Mouse (Mus musculus): ENCODE measurements around the gene Acbd4. TPM values are rescaled to one million over a fixed set of nuclear protein-coding genes. Genes with fewer than 3 reads are reported as not detected.

Gene Acbd4
- polyA plus RNA-seq, 1 experiment from 2014 or later = 25.3 TPM

DNA sequence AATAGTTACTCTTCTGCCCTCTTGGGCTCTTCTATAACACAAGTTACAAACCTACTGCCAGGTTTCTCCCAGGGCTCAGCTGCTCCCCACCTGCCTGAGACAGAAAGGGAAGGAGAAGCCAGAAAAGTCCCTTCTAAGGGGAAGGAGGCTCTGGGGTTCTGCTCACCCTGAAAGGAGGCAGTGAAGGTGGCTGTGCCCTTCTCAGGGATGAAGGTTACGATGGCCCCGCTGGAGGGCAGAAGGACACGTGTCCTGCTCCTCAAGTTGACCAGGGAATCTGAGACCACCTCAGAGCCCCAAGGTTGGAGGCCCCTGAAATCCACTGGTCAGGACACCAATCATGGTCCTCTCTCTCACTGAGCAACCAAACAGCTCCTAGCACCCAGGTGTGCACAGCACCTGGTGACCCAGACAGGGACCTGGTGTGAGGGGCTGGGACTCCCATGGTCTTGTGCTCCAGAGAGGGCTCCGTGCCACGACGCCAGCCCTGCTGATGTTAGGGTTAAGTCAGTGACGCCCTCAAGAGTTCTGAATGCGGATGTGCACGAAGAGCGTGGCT, 31.1 kb upstream of the Acbd4 start:
- ATAC-seq (replicated peaks; ENCODE audit: low FRiP score) = no peak
- 90% methylated on average over 10 of the region's 10 CpGs for WGBS
- Histone ChIP-seq H3K27me3 (no peaks in the 10 kb centered on the region), H3K4me2 (no peak overlapping the region), H3K9ac (no peak overlapping the region), H3K36me3 (peaks cover 63% of the 10 kb centered on the region), H3K4me1 (peaks cover 11% of the 10 kb centered on the region; the same call in 1 of the 2 replicates), H3K4me3 (replicated peaks) (no peak overlapping the region), H3K9me3 (replicated peaks) (no peaks in the 10 kb centered on the region), H3K27ac (no peak overlapping the region)

DNA sequence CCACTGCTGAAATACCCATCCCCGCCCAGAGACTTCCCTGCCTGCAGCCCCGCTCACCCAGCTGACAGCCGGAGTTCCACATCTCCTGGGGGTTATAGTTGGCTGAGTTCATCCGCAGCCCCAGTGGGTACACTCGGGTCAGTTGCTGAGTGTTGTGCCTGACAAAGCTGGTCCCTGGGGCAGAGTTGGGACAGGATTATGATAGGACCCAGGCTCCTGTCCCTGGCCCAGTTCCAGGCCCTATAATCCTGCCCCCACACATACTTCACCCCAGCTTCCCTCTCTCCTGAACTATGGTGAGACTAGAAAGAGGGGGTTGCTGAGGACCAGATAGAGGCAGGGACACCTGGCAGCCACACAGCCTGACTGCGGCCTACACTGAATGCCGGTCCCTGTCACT, 27.8 kb upstream of the Acbd4 start:
- Histone ChIP-seq H3K4me2 (no peak overlapping the region), H3K4me3 (replicated peaks) (no peak overlapping the region), H3K9ac (no peak overlapping the region), H3K36me3 (peaks cover 30% of the 10 kb centered on the region), H3K9me3 (replicated peaks) (no peaks in the 10 kb centered on the region), H3K27me3 (peaks cover 6% of the 10 kb centered on the region), H3K4me1 (peaks cover 11% of the 10 kb centered on the region; the same call in 1 of the 2 replicates), H3K27ac (no peak overlapping the region)
- WGBS = 85% methylated on average over 7 of the region's 7 CpGs
- no peak for ATAC-seq (replicated peaks; ENCODE audit: low FRiP score)

DNA sequence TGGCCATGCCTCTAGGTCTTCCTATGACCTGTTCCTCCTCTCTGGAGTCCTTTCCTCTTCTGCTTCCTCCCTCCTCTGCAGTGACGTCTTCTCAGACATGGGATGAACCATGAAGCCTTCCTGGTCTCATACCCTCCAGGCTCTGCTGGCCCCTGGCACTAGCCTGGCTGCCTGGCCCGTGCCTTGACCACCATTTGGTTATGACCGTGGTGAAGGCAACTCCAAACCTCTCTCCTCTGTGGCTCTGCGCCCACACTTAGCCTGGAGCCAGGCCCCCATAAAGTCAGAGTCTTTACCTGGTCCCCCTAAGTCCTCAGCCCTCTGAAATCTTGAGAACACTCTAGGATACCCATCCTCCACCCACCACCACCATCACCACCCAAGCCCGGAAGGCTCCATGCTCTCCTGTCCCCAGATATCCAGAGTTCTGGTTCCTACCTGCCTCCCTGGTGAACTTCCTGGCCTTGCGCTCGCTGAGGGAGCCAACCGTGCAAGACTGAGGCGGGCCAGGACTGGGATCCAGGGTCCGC, 27.3 kb upstream of the Acbd4 start:
- Histone ChIP-seq H3K36me3 (peaks cover 25% of the 10 kb centered on the region), H3K4me1 (peaks cover 11% of the 10 kb centered on the region; the same call in 1 of the 2 replicates), H3K9ac (0 out of 2 replicates have a peak overlapping the region, but pooled peaks have one; percentile 3), H3K9me3 (replicated peaks) (no peaks in the 10 kb centered on the region), H3K27me3 (peaks cover 8% of the 10 kb centered on the region), H3K4me2 (no peak overlapping the region), H3K27ac (no peak overlapping the region), H3K4me3 (replicated peaks) (no peak overlapping the region)
- no peak for ATAC-seq (replicated peaks; ENCODE audit: low FRiP score)
- WGBS = 61% methylated on average over 10 of the region's 10 CpGs

DNA sequence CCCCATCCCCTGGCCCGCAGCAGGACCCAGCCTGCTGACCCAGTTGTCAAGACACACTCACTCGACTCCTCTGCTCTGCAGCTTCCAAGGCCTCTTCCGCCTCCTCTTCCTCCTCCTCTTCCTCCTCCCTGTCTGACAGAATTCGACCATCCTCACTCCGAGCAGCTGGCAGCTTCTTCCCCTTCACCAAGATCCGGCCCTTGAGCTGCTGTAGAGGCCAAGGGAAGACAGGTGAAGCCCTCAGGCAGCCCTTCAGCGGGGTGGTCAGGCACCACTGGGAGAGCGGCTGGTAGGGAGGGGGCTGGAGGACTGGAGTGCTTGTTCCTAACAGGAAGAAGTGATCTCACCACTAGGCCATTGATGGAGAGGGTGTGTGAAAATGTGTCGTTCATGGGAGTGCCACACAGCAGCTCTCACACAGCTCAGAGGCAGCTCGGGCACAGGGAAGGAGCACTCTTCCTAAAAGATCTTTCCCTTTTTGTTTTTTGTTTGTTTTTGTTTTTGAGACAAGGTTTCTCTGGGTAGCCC, 26.6 kb upstream of the Acbd4 start:
- no peaks in the 10 kb centered on the region for H3K9me3 ChIP-seq (replicated peaks)
- peaks cover 11% of the 10 kb centered on the region; the same call in 1 of the 2 replicates for H3K4me1 ChIP-seq
- peaks cover 13% of the 10 kb centered on the region for H3K27me3 ChIP-seq
- no peak overlapping the region for H3K4me2 ChIP-seq
- no peak overlapping the region for H3K9ac ChIP-seq
- H3K27ac ChIP-seq = no peak overlapping the region
- H3K4me3 ChIP-seq (replicated peaks) = no peak overlapping the region
- no peak for ATAC-seq (replicated peaks; ENCODE audit: low FRiP score)
- peaks cover 18% of the 10 kb centered on the region for H3K36me3 ChIP-seq
- WGBS = 30% methylated on average over 10 of the region's 10 CpGs

DNA sequence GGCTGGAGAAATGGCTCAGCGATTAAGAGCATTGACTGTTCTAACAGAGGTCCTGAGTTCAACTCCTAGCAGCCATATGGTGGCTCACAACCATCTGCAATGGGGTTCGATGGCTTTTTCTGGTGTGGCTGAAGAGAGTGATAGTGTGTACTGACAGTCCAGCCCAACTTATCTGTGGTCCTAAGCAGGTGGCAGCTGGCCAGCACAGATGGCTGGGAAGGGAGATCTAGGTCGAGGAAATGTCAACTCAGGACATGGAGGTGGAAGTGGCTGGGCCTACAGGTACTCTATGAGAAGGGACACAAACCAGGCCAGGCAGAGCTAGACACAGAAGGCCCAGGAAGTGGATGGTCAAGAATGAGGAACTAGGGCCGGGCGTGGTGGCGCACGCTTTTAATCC, 25.5 kb upstream of the Acbd4 start:
- Histone ChIP-seq H3K9ac (no peak overlapping the region), H3K4me3 (replicated peaks) (no peak overlapping the region), H3K27ac (no peak overlapping the region), H3K9me3 (replicated peaks) (no peaks in the 10 kb centered on the region), H3K27me3 (peaks cover 24% of the 10 kb centered on the region), H3K4me1 (peaks cover 22% of the 10 kb centered on the region), H3K36me3 (peaks cover 7% of the 10 kb centered on the region; the same call in 1 of the 2 replicates), H3K4me2 (no peak overlapping the region)
- ATAC-seq (replicated peaks; ENCODE audit: low FRiP score) = no peak
- 93% methylated on average over 7 of the region's 7 CpGs for WGBS

DNA sequence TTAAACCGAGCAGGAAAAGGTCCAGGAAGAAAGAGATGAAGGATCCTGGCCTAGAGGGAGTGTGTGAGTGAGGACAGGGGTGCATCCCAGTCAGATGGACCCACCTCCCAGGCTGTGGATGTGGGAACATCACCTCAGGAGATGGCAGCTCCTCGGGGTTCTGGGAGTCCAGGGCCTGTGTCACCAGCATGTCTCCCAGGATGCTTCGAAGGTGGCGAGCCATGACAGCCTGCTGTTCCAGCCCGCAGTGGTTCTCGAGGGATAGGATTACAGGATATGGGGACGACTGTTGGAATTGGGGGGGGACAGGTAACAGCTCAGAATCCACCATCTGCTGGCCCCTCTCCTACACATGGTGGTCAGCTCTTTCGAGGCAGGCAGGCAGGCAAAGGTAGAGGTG, 24.9 kb upstream of the Acbd4 start:
- Histone ChIP-seq H3K9me3 (replicated peaks) (no peaks in the 10 kb centered on the region), H3K9ac (no peak overlapping the region), H3K4me2 (no peak overlapping the region), H3K36me3 (peaks cover 3% of the 10 kb centered on the region; the same call in 1 of the 2 replicates), H3K4me1 (peaks cover 25% of the 10 kb centered on the region), H3K4me3 (replicated peaks) (no peak overlapping the region), H3K27me3 (peaks cover 30% of the 10 kb centered on the region), H3K27ac (no peak overlapping the region)
- no peak for ATAC-seq (replicated peaks; ENCODE audit: low FRiP score)
- 53% methylated on average over 8 of the region's 8 CpGs for WGBS

DNA sequence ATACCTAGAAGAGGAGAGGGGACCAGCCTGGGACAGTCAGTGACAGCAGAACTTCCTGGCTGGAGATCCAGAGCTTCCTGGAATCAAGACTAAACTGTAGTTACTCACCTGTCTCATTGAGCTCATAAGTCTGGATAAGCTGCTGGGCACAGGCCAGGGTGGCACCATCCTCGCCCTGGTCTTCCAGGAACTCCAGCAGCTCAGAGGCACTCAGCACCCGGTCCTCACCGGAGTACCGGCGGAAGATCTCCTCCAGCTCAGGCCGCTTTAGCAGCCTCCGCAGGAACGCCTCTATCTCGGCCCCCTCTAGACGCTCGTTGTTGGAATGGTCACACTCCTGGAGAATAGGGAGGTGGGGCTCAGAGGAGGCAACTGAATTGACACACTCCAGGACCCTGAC, 23.4 kb upstream of the Acbd4 start:
- no peaks in the 10 kb centered on the region for H3K9me3 ChIP-seq (replicated peaks)
- H3K27me3 ChIP-seq = peaks cover 40% of the 10 kb centered on the region
- WGBS = 89% methylated on average over 11 of the region's 11 CpGs
- peaks cover 25% of the 10 kb centered on the region for H3K4me1 ChIP-seq
- H3K36me3 ChIP-seq = no peaks in the 10 kb centered on the region
- ATAC-seq (replicated peaks; ENCODE audit: low FRiP score) = no peak
- H3K27ac ChIP-seq = no peak overlapping the region
- no peak overlapping the region for H3K9ac ChIP-seq
- H3K4me2 ChIP-seq = no peak overlapping the region
- no peak overlapping the region for H3K4me3 ChIP-seq (replicated peaks)

DNA sequence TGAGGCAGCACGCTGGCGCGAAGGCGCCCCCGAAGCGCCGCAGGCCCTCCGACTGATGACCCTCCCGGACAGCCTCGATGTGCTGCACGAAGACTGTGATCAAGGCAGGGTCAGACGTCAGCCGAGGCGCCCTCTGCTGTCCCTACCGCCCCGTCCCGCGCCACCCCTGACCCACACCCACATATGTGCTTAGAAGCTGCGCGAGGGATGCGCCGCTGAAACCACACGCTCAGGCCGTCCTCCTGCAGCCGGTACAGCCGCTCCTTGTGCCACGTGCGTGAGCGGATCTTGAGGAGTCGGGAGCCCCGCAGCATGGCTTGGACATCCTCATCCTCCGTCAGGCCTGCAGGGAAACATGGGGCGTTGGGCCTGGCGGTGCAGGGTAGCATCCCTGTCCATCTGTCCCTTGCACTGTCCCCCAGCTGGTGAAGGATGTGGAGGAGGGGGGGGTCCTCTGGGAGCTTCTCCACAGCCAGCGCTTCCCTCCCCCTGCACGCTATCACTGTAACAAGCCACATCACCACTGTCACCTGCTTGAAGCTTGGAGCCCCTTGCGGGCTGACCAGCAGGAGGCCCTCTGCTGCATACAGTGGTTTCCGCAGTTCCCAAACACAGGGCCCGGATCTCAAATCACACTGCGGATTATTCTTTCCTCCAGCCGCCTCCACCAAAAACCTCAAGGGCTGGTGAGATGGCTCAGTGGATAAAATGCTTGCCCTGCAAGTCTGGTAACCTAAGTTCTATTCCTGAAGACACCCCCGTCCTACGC, 21.0 kb upstream of the Acbd4 start:
- ATAC-seq (replicated peaks; ENCODE audit: low FRiP score) = peak; percentile 75
- Histone ChIP-seq H3K9me3 (replicated peaks) (no peaks in the 10 kb centered on the region), H3K4me1 (peaks cover 14% of the 10 kb centered on the region), H3K27me3 (peaks cover 40% of the 10 kb centered on the region), H3K9ac (peak overlapping the region; percentile 24; the same call in 1 of the 2 replicates), H3K27ac (no peak overlapping the region), H3K4me3 (replicated peaks) (peak overlapping the region; percentile 36), H3K36me3 (no peaks in the 10 kb centered on the region), H3K4me2 (peak overlapping the region; percentile 59)
- WGBS = 2% methylated on average over 43 of the region's 43 CpGs

DNA sequence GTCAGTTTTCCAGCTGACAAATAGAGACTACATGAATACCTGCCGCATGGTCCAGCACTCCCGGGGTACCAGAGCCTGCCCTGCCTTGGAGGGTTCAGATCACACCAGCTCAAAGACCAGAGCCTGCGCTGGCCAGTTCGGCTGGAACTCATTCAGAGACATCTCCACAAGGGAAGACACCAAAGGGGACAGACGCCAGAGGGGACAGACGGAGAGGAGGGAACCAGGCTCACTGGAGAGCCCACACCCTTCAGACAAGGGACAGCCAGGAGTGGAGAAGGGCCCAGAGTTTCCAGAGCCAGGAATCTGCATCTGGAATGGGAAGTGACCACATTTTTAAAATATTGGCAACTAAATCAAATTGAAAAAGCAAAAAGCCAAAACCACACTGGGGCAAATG, 19.9 kb upstream of the Acbd4 start:
- H3K4me2 ChIP-seq = no peak overlapping the region
- H3K9ac ChIP-seq = no peak overlapping the region
- no peak overlapping the region for H3K4me3 ChIP-seq (replicated peaks)
- no peaks in the 10 kb centered on the region for H3K36me3 ChIP-seq
- no peak for ATAC-seq (replicated peaks; ENCODE audit: low FRiP score)
- H3K9me3 ChIP-seq (replicated peaks) = no peaks in the 10 kb centered on the region
- H3K4me1 ChIP-seq = peaks cover 14% of the 10 kb centered on the region
- H3K27ac ChIP-seq = no peak overlapping the region
- peaks cover 40% of the 10 kb centered on the region for H3K27me3 ChIP-seq
- 62% methylated on average over 6 of the region's 6 CpGs for WGBS

DNA sequence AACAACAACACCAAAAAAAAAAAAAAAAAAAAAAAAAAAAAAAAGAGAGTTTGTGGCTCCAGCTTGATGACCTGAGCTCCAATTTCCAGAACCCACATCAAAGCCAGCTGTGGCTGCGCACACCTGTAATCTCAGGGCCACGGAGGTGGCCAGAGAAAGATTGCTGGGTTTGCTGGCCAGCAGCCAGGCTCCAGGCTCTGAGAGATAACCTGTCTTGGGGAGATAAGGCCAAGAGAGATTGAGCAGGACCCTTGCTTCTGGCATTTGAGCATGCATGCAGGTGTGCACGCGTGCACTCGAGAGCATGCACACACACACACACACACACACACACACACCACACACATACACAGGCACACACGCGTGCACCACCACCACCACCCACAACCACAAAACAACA, 8.2 kb upstream of the Acbd4 start:
- Histone ChIP-seq H3K9me3 (replicated peaks) (no peaks in the 10 kb centered on the region), H3K36me3 (no peaks in the 10 kb centered on the region), H3K4me2 (no peak overlapping the region), H3K27ac (no peak overlapping the region), H3K4me1 (peaks cover 36% of the 10 kb centered on the region), H3K9ac (no peak overlapping the region), H3K27me3 (no peaks in the 10 kb centered on the region), H3K4me3 (replicated peaks) (no peak overlapping the region)
- WGBS = 91% methylated on average over 7 of the region's 7 CpGs
- ATAC-seq (replicated peaks; ENCODE audit: low FRiP score) = no peak

DNA sequence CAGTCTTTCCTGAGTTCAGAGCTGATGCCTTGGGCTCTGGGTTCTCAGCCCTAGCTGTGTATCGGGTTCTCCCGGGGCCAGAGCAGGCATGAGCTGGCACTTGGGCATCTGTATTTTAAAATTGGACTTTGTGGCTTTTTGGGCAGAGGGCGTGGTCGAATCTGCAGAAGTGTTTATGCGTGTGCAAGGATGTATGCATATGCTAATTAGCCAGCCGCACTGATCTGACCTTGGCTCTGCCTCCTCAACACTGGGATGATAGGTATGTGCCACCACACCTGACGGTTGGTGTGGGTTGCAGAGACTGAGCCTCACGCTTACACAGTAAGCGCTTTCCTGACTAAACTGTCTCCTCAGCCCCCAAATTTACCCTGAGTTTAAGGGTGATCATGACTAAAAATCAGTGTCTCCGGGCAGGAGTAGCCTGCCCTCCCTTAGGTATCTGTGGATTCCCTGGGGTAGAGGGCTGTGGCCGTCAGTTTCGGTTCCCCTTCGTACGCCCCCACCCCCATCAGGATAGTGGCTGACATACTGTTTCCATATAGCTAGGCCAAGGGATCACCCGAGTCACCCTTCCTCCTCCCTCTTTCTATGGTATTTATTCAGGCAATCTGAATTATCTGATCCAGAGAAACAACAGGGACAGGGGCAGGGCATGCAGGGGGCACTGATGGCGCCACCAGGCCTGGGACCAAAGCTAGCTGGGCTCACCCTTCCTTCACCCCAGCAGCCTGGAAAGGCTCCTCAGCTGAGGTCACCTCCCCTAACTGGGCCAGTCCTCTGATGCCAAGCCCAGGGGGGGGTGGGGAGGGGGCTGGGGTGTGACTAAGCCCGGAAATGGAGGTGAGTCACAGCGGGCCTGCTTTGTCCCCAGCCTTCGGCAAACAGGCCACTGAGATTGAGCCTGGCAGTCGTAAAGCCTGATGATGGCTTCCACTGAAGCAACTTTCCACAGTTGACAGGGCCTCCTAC, 7.3 kb upstream of the Acbd4 start:
- WGBS = 60% methylated on average over 20 of the region's 20 CpGs
- H3K27ac ChIP-seq = peak overlapping the region; percentile 48; the same call in 1 of the 2 replicates
- peaks cover 44% of the 10 kb centered on the region for H3K4me1 ChIP-seq
- no peaks in the 10 kb centered on the region for H3K9me3 ChIP-seq (replicated peaks)
- no peak overlapping the region for H3K4me3 ChIP-seq (replicated peaks)
- no peak overlapping the region for H3K4me2 ChIP-seq
- no peaks in the 10 kb centered on the region for H3K27me3 ChIP-seq
- no peak overlapping the region for H3K9ac ChIP-seq
- H3K36me3 ChIP-seq = no peaks in the 10 kb centered on the region
- 0 out of 2 replicates have a peak, but pooled peaks have one; percentile 34 for ATAC-seq (replicated peaks; ENCODE audit: low FRiP score)
